Mouse (Mus musculus) heart, embryonic 14.5 days (tissue): ENCODE measurements at regions not wholly inside any gene's neighbourhood (a gene's known extent, or its start where the extent isn't known, plus 50 kb on each side); places are given as distances from the start of the nearest gene placed in this dataset.

Experiments used
- ATAC-seq: fragments of 200-750 bp; cut with Nextera tagmentation; 2 replicates; pipeline ENCODE4 v1.8.0; 2017; ENCODE audit warnings: low read depth, moderate TSS enrichment; ENCODE audit not compliant: insufficient number of reproducible peaks, insufficient read depth, low FRiP score
- H3K27ac ChIP-seq, 2 experiments: fragments of 200-500 bp in 1 of 2; fragments of 300-500 bp in 1 of 2; sonication (generic) in 1 of 2; replicated peaks in 1 of 2; 2 replicates each; pipeline ENCODE4 v1.5.1; 2012 to 2014; ENCODE audit warnings: low read depth in 2 of 2, low read length in 2 of 2, control low read depth in 1 of 2, mild to moderate bottlenecking in 1 of 2, mixed read lengths in 1 of 2; ENCODE audit not compliant: control insufficient read depth in 1 of 2, insufficient read depth in 1 of 2
- H3K27me3 ChIP-seq: fragments of 300-500 bp; sonication (generic); 2 replicates; pipeline ENCODE4 v1.6.1; 2014; ENCODE audit warnings: mild to moderate bottlenecking, low read length, control low read depth; ENCODE audit not compliant: control insufficient read depth, insufficient read depth
- H3K36me3 ChIP-seq: fragments of 300-500 bp; sonication (generic); 2 replicates; pipeline ENCODE4 v1.6.1; 2014; ENCODE audit warnings: mild to moderate bottlenecking, control low read depth, low read length, mixed read lengths; ENCODE audit not compliant: control insufficient read depth, insufficient read depth
- H3K4me1 ChIP-seq, 2 experiments: fragments of 200-500 bp in 1 of 2; fragments of 300-500 bp in 1 of 2; sonication (generic) in 1 of 2; 2 replicates each; pipeline ENCODE4 v1.6.1; 2012 to 2014; ENCODE audit warnings: low read length in 2 of 2, control low read depth in 1 of 2, mixed read lengths in 1 of 2; ENCODE audit not compliant: control insufficient read depth in 2 of 2, insufficient read depth in 2 of 2
- H3K4me2 ChIP-seq: fragments of 300-500 bp; sonication (generic); 2 replicates; pipeline ENCODE4 v1.6.1; 2014; ENCODE audit warnings: mild to moderate bottlenecking, low read length
- H3K4me3 ChIP-seq, 2 experiments: fragments of 200-500 bp in 1 of 2; fragments of 300-500 bp in 1 of 2; sonication (generic) in 1 of 2; 2 replicates each; pipeline ENCODE4 v1.5.1; 2012 to 2014; ENCODE audit warnings: low read length in 2 of 2, mild to moderate bottlenecking in 2 of 2, control low read depth in 1 of 2, low read depth in 1 of 2, moderate library complexity in 1 of 2; ENCODE audit not compliant: control insufficient read depth in 1 of 2, insufficient read depth in 1 of 2
- H3K9ac ChIP-seq: fragments of 300-500 bp; sonication (generic); 2 replicates; pipeline ENCODE4 v1.6.1; 2014; ENCODE audit warnings: mild to moderate bottlenecking, low read length
- H3K9me3 ChIP-seq: fragments of 300-500 bp; sonication (generic); 2 replicates; pipeline ENCODE4 v1.6.1; 2016; ENCODE audit warnings: low read length, control low read depth; ENCODE audit not compliant: control insufficient read depth
- WGBS: fragments of 180-500 bp; shearing (Covaris S2); extraction: QIAGEN DNeasy Blood & Tissue Kit; methylation state at CpG from one replicate; pipeline ENCODE4 v1.1.7; 2014; 5-methylcytosine and 5-hydroxymethylcytosine counted together

DNA sequence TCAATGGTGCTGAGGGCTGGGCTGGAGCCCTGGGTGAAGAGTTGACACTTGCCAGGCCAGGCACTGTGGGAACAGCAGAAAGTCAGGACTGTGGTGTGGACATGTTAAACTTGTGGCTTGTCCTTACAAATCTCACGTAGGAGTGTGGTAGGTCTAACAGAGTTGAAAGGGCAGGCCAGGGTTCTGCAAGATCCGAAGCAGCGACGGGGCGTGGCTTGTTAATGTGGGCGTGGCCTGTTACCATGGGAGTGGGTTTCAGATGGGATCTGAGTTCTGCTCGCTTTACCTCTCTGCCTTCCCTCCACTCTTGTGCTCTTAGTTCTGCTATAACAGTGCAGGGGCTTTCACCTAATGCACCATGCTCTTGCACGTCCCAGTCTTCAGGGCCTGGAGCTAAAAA lies 94.2 kb upstream of the Mvb12b start:
- H3K9me3 ChIP-seq: no peaks in the 10 kb centered on the region
- H3K4me2 ChIP-seq: no peak overlapping the region
- ATAC-seq: no peak
- H3K4me3 ChIP-seq: no peak overlapping the region
- no peaks in the 10 kb centered on the region for H3K4me1 ChIP-seq
- H3K27me3 ChIP-seq: peaks cover 2% of the 10 kb centered on the region; the same call in 1 of the 2 replicates
- no peak overlapping the region for H3K9ac ChIP-seq
- 37% methylated on average over 8 of the region's 8 CpGs for WGBS
- no peak overlapping the region for H3K27ac ChIP-seq
- H3K36me3 ChIP-seq: no peaks in the 10 kb centered on the region

- Histone ChIP-seq H3K36me3 (no peaks in the 10 kb centered on the region), H3K9me3 (no peaks in the 10 kb centered on the region), H3K4me3 (no peak overlapping the region), H3K9ac (no peak overlapping the region), H3K27me3 (peaks cover 3% of the 10 kb centered on the region; the same call in 1 of the 2 replicates), H3K4me1 (no peaks in the 10 kb centered on the region), H3K27ac (no peak overlapping the region), H3K4me2 (no peak overlapping the region)
- no peak for ATAC-seq
- 83% methylated on average over 7 of the region's 7 CpGs for WGBS
Measured at GRCm38 (mm10) chr2:33981321-33981720, 93.6 kb upstream of the Mvb12b start.

DNA sequence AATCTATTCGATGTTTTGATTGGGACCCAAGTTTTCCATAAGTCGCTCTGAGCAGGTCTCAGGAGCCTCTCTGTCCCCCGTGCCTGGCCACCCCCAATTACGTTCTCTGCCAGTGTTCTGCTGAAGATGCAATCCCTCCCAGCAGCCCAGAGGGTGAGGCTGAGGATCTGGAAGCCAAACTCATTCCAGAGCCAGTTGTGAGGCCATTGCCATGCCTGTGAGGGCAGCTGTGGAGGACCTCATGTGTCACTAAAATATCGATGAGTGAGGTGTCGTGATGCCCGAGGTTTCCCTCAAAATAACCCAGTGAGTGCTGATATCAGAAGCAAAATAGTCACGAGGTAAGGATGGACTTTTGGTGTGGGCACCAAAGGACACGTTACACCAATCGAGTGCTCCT lies 93.1 kb upstream of the Mvb12b start:
- peaks cover 3% of the 10 kb centered on the region; the same call in 1 of the 2 replicates for H3K27me3 ChIP-seq
- H3K36me3 ChIP-seq: no peaks in the 10 kb centered on the region
- no peak for ATAC-seq
- H3K4me1 ChIP-seq: no peaks in the 10 kb centered on the region
- H3K9me3 ChIP-seq: no peaks in the 10 kb centered on the region
- H3K27ac ChIP-seq: no peak overlapping the region
- WGBS: 71% methylated on average over 10 of the region's 10 CpGs
- H3K4me2 ChIP-seq: no peak overlapping the region
- no peak overlapping the region for H3K4me3 ChIP-seq
- H3K9ac ChIP-seq: no peak overlapping the region

DNA sequence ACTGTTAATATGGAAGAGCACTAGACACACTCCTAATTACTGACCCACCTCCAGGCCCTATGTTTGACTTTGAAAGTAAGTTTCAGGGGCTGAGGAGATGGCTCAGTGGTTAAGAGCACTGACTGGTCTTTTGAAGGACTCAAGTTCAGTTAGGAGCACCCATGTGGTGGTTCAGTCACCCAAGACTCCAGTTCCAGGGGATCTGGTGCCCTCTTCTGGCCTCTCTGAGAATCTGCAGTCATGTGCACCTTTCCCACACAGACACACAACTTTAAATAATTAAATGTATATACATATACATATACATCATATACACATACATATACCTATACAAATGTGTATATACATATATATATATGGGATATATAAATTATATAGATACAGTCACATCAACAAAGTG lies 91.5 kb upstream of the Mvb12b start:
- no peaks in the 10 kb centered on the region for H3K36me3 ChIP-seq
- H3K4me2 ChIP-seq: no peak overlapping the region
- ATAC-seq: no peak
- H3K4me1 ChIP-seq: no peaks in the 10 kb centered on the region
- peaks cover 3% of the 10 kb centered on the region; the same call in 1 of the 2 replicates for H3K27me3 ChIP-seq
- no peaks in the 10 kb centered on the region for H3K9me3 ChIP-seq
- H3K4me3 ChIP-seq: no peak overlapping the region
- H3K9ac ChIP-seq: no peak overlapping the region
- H3K27ac ChIP-seq: no peak overlapping the region

GRCm38 (mm10) chr2:33978550-33978949 lies 90.8 kb upstream of the Mvb12b start:
- Histone ChIP-seq H3K9me3 (no peaks in the 10 kb centered on the region), H3K4me1 (no peaks in the 10 kb centered on the region), H3K4me3 (no peak overlapping the region), H3K4me2 (no peak overlapping the region), H3K9ac (no peak overlapping the region), H3K27me3 (peaks cover 3% of the 10 kb centered on the region; the same call in 1 of the 2 replicates), H3K36me3 (no peaks in the 10 kb centered on the region), H3K27ac (no peak overlapping the region)
- 69% methylated on average over 4 of the region's 4 CpGs for WGBS
- no peak for ATAC-seq

DNA sequence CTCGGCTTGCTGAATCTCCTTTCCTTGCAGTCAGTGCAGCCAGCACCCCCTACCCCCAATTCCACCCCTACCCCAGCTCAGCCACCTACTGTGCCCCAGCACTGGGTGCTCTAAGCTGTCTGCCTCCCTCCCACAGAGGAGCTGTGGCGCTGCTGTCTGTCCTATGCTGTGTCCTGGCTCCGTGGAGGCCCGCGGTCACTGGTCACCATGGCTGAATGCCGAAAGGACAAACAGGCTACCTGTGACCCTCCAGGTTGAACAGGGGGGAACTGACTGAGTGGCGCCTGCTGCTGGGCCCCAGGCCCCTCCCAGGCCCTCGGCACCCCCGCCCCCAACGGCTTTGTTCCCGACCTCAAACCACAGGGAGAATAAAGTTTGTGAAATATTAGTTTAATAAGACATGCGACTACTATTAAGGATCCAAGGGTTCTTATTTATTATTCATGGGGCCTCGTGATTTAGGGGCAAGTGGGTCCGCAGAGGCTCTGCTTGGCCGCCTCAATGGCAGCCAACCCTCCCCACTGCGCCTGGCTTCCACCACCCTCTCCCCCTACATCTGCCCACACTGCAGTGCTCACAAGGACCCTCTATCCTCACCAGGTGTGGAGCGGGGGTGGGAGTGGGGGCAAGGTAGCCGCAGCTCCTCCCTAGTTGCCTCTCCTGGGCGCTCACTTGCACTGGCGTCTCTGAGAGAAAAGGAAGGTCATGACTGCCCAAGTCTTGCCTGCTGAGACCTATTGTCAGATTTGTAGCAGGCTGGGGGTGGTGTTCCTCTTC lies 90.0 kb upstream of the Mvb12b start:
- Histone ChIP-seq H3K27me3 (peaks cover 3% of the 10 kb centered on the region; the same call in 1 of the 2 replicates), H3K4me3 (no peak overlapping the region), H3K9me3 (no peaks in the 10 kb centered on the region), H3K4me1 (no peaks in the 10 kb centered on the region), H3K4me2 (no peak overlapping the region), H3K36me3 (no peaks in the 10 kb centered on the region), H3K27ac (no peak overlapping the region), H3K9ac (no peak overlapping the region)
- 62% methylated on average over 20 of the region's 20 CpGs for WGBS
- ATAC-seq: no peak

- no peak overlapping the region for H3K27ac ChIP-seq
- H3K36me3 ChIP-seq: no peaks in the 10 kb centered on the region
- no peak for ATAC-seq
- no peaks in the 10 kb centered on the region for H3K4me1 ChIP-seq
- H3K9ac ChIP-seq: no peak overlapping the region
- H3K9me3 ChIP-seq: no peaks in the 10 kb centered on the region
- H3K4me3 ChIP-seq: no peak overlapping the region
- WGBS: 81% methylated on average over 5 of the region's 5 CpGs
- peaks cover 3% of the 10 kb centered on the region; the same call in 1 of the 2 replicates for H3K27me3 ChIP-seq
- H3K4me2 ChIP-seq: no peak overlapping the region
Measured at GRCm38 (mm10) chr2:33977151-33977550, 89.4 kb upstream of the Mvb12b start.

DNA sequence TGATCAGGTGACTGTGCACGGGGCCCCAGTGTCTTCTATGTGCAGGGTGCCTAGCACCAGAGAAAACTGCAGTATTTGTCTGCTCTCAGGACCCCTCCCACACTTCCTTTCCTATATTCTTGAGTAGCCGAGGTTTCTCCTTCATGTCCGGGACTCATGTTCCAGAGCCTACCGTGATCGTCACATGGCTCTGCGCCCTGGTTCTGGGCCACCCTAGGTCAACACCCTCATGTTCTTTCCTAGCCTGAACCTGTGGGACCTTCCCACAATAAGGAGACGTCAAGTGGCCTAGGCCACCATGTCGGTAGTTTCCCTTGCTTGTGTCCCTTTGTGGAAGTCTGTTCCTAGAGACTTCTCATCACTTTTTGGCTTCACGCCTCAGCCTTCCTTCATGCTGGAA lies 88.4 kb upstream of the Mvb12b start:
- Histone ChIP-seq H3K4me3 (no peak overlapping the region), H3K27me3 (peaks cover 3% of the 10 kb centered on the region; the same call in 1 of the 2 replicates), H3K4me2 (peak overlapping the region; percentile 32; the same call in 1 of the 2 replicates), H3K9me3 (no peaks in the 10 kb centered on the region), H3K9ac (no peak overlapping the region), H3K27ac (no peak overlapping the region), H3K4me1 (no peaks in the 10 kb centered on the region), H3K36me3 (no peaks in the 10 kb centered on the region)
- 82% methylated on average over 9 of the region's 9 CpGs for WGBS
- no peak for ATAC-seq
